Mouse (Mus musculus) limb, embryonic 10.5 days (tissue): ENCODE results near the gene 4930447C04Rik. TPM values are rescaled to one million over a fixed set of nuclear protein-coding genes. Genes with fewer than 3 reads are reported as not detected.

Experiments used
- DNase-seq: peaks from one replicate; pipeline ENCODE4 v3.0.0-alpha.2; 2017; ENCODE audit warnings: low spot score
- H3K27ac ChIP-seq: fragments of 300-500 bp; sonication (generic); 2 replicates; pipeline ENCODE4 v1.5.1; 2016; ENCODE audit warnings: mild to moderate bottlenecking
- H3K27me3 ChIP-seq: fragments of 300-500 bp; sonication (generic); 2 replicates; pipeline ENCODE4 v1.6.1; 2016; ENCODE audit warnings: low read depth, mild to moderate bottlenecking; ENCODE audit not compliant: poor library complexity, severe bottlenecking
- H3K36me3 ChIP-seq: fragments of 300-500 bp; sonication (generic); 2 replicates; pipeline ENCODE4 v1.6.1; 2016; ENCODE audit warnings: mild to moderate bottlenecking, moderate library complexity
- H3K4me1 ChIP-seq: fragments of 300-500 bp; sonication (generic); 2 replicates; pipeline ENCODE4 v1.6.1; 2016
- H3K4me3 ChIP-seq: fragments of 300-500 bp; sonication (generic); 2 replicates; pipeline ENCODE4 v1.5.1; 2016; ENCODE audit warnings: mild to moderate bottlenecking, moderate library complexity
- H3K9me3 ChIP-seq: fragments of 300-500 bp; sonication (generic); replicated peaks from 2 replicates; pipeline ENCODE4 v1.6.1; 2016; ENCODE audit warnings: mild to moderate bottlenecking
- WGBS: fragments of 180-500 bp; shearing (Covaris S2); methylation state at CpG from one replicate; pipeline ENCODE4 v1.1.7; 2016; 5-methylcytosine and 5-hydroxymethylcytosine counted together
- polyA plus RNA-seq: library from polyadenylated mRNA; unstranded; fragments of >200 nt; fragmentation: Nextera tagmentation; extraction: Ambion mirVana; gene quantifications from 2 replicates; pipeline ENCODE4 v1.2.1, GENCODE M21; 2016

The 4930447C04Rik gene
- 2.2 and 4.0 TPM in 2 replicates for polyA plus RNA-seq

DNA sequence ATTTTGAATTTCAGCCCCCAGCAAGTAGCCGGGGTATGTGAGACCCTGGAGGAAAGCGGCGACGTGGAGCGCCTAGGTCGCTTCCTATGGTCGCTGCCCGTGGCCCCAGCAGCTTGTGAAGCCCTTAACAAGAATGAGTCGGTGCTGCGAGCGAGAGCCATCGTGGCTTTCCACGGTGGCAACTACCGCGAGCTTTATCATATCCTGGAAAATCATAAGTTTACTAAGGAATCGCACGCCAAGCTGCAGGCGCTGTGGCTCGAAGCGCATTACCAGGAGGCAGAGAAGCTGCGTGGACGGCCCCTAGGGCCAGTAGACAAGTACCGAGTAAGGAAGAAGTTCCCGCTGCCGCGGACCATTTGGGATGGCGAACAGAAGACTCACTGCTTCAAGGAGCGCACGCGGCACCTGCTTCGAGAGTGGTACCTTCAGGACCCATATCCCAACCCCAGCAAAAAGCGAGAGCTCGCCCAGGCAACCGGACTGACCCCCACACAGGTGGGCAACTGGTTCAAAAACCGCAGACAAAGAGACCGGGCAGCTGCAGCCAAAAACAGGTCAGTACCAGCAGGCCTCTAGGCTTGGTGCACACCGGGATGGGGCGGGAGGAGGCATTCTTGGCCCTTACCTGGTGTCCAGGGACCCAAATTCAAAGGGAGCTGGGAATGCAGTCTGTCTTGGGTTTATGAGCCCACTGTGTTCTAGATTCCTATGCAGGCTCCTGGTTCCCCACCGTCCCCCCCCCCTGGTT, at the start of gene 4930447C04Rik:
Gene 4930447C04Rik (minus strand): TSS at position 704 of the 751 bp plus-strand sequence.
- no peaks in the 10 kb centered on the region for H3K36me3 ChIP-seq
- H3K4me1 ChIP-seq = peaks cover 20% of the 10 kb centered on the region
- H3K27ac ChIP-seq = no peak within 1 kb of the TSS
- peaks cover 98% of the 10 kb centered on the region for H3K27me3 ChIP-seq
- DNase-seq = peak; percentile 59
- peak within 1 kb of the TSS; percentile 40 for H3K4me3 ChIP-seq
- under 1% methylated on average over 39 of the region's 39 CpGs for WGBS
- H3K9me3 ChIP-seq = no peaks in the 10 kb centered on the region

DNA sequence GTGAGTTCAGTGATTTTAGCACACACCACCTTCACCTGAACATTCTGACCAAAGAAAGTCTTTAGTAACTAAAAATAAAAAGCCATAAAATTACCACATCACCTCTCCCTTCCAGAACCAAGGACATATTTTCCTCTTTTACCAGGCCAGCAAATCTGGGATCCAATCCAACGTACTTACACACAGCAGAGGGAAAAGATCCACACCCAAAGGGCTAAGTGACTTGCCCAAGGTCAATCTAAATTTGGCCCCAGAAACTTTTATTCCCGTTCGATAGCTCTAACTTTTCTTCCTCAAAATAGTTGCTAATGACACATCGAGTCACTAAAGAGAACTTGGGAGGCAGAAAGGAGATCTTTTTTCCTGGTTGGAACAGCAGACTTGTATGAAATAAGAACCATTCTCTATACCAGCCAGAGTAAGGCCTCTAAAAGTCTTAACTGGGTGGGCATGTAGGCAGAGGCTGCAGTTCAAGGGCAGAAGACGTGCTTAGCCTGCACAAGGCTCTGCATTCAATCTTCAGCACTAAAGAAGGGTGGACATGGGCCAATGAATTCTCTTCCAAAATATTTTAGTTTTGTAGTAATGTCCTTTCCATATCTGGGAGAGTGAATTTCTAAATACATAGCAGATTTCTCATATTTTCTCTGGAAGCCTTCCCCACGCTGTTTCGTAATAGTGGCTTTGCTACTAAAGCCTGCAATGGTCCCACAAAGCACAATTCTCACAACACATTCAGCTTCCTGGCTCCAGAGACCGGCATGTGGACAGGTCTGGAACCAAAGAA, 42.7 kb upstream of the 4930447C04Rik start:
- H3K27ac ChIP-seq = no peak overlapping the region
- 91% methylated on average over 8 of the region's 8 CpGs for WGBS

DNA sequence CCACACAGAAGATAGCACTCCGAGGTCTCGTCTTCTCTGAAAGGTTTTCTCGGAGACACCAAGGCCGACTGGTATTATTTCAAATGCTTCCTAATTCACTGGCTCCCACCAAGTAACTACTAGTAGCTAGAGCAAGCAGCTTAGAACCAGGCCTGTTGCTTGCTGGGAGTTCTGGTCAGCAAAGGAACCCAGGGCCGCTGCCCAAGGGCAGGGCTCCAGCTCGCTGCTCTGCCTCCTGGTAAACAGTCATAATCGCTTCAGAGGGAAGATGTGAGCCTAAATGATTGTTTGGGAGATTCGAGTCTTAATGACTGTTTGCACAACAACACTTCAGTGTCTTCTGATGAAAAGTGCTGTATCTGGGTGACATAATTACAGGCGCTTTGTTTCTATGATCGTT, 42.0 kb upstream of the 4930447C04Rik start:
- H3K36me3 ChIP-seq = no peaks in the 10 kb centered on the region
- no peaks in the 10 kb centered on the region for H3K9me3 ChIP-seq
- DNase-seq = no peak
- H3K27me3 ChIP-seq = peaks cover 14% of the 10 kb centered on the region; the same call in 1 of the 2 replicates
- no peak overlapping the region for H3K27ac ChIP-seq
- no peak overlapping the region for H3K4me3 ChIP-seq
- peaks cover 3% of the 10 kb centered on the region; the same call in 1 of the 2 replicates for H3K4me1 ChIP-seq
- 74% methylated on average over 10 of the region's 10 CpGs for WGBS

More for the DNA sequence above, 42.7 kb upstream of the 4930447C04Rik start:
- DNase-seq = no peak
- Histone ChIP-seq H3K36me3 (no peaks in the 10 kb centered on the region), H3K27me3 (peaks cover 14% of the 10 kb centered on the region; the same call in 1 of the 2 replicates), H3K9me3 (no peaks in the 10 kb centered on the region), H3K4me1 (no peaks in the 10 kb centered on the region), H3K4me3 (no peak overlapping the region)

DNA sequence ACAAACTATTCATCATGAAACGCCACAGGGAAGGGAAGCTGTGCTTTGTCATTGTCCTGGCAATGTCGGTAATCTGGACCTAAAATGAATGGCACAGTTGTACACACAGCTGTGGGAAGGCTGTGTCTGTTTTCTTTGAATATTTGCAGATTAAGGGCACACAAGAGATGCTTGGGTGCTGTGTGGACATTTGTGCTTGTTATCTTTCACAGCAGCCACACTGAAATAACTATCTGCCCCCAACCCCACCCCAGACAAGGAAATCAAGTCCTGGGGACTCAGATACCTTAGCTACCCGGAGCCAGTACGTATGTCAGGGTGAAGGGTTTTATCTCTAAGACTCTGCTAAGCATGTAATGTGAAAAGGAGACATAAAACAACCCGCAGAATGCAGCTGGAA, 38.7 kb upstream of the 4930447C04Rik start:
- 81% methylated on average over 5 of the region's 5 CpGs for WGBS
- no peak overlapping the region for H3K27ac ChIP-seq
- no peak overlapping the region for H3K4me3 ChIP-seq
- no peaks in the 10 kb centered on the region for H3K36me3 ChIP-seq
- peaks cover 18% of the 10 kb centered on the region for H3K4me1 ChIP-seq
- peaks cover 20% of the 10 kb centered on the region; the same call in 1 of the 2 replicates for H3K27me3 ChIP-seq
- no peaks in the 10 kb centered on the region for H3K9me3 ChIP-seq
- no peak for DNase-seq

DNA sequence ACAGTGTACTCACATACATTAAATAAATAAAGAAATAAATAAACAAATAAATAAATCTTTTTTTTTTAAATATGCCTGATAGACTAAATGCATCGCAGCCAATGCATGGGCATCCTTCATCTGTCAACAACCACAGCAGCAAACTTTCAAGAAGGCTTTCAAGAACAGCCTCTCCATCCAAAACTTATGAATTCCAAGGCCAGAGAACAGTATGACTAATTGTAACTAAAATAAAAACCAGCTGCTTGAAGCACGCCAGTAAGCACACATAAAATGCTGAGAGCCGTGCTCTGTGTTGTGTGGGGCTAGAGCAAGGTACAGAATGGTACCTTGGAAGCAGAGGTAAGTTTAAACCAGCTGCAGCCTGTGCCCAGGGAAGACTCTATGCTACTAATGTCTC, 37.3 kb upstream of the 4930447C04Rik start:
- 71% methylated on average over 3 of the region's 3 CpGs for WGBS
- DNase-seq = no peak

DNA sequence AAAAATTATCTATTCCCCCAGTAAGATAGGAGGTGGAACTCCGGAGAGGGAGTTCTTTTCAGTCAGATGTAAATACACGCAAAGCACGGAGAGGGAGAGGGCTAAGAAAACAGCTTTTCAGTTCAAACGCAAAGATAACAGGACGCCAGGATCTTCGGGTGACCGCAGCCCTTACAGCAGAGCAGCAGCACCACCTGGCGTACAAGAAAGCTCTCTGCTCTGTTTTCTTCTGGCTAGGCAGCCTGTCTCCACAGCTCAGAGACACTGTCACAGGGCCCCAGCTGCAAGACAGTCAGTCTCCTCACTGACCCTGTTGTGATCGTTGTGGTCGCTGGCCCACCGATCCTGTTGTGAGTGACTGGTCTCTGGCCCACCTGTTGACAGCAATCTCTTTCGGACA, 36.1 kb upstream of the 4930447C04Rik start:
- H3K4me1 ChIP-seq = peaks cover 21% of the 10 kb centered on the region
- H3K27ac ChIP-seq = no peak overlapping the region; the same call in 1 of the 2 replicates
- DNase-seq = peak; percentile 83
- H3K27me3 ChIP-seq = peaks cover 30% of the 10 kb centered on the region; the same call in 1 of the 2 replicates
- no peaks in the 10 kb centered on the region for H3K9me3 ChIP-seq
- peak overlapping the region; percentile 37 for H3K4me3 ChIP-seq
- 2% methylated on average over 12 of the region's 12 CpGs for WGBS
- no peaks in the 10 kb centered on the region for H3K36me3 ChIP-seq

More for the DNA sequence above, 37.3 kb upstream of the 4930447C04Rik start:
- Histone ChIP-seq H3K4me3 (no peak overlapping the region), H3K27me3 (peaks cover 31% of the 10 kb centered on the region; the same call in 1 of the 2 replicates), H3K27ac (no peak overlapping the region), H3K9me3 (no peaks in the 10 kb centered on the region), H3K36me3 (no peaks in the 10 kb centered on the region), H3K4me1 (peaks cover 21% of the 10 kb centered on the region)

DNA sequence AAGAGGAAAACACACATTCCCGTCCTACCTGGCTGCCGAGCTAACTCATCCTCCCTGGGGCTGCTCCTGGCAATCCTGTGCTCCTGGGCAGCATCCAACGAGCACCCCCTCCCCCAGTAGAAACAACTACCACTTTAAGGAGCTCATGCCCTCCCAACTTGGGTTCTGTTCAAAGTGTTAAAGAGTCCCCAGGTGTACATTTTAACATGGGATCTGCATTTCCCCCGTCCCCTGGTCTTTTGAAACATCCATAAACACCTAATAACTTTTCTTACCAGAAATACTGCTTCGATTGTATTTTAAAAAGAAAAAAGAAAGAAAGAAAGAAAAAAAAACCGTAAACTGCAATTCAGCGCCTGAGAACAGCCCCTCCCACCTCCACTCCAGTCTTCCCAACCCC, 35.6 kb upstream of the 4930447C04Rik start:
- DNase-seq = no peak
- no peaks in the 10 kb centered on the region for H3K36me3 ChIP-seq
- H3K4me3 ChIP-seq = peak overlapping the region; percentile 37
- H3K4me1 ChIP-seq = peaks cover 21% of the 10 kb centered on the region
- H3K27ac ChIP-seq = peak overlapping the region; percentile 4; the same call in 1 of the 2 replicates
- H3K9me3 ChIP-seq = no peaks in the 10 kb centered on the region
- 6% methylated on average over 7 of the region's 7 CpGs for WGBS
- H3K27me3 ChIP-seq = peaks cover 30% of the 10 kb centered on the region; the same call in 1 of the 2 replicates

DNA sequence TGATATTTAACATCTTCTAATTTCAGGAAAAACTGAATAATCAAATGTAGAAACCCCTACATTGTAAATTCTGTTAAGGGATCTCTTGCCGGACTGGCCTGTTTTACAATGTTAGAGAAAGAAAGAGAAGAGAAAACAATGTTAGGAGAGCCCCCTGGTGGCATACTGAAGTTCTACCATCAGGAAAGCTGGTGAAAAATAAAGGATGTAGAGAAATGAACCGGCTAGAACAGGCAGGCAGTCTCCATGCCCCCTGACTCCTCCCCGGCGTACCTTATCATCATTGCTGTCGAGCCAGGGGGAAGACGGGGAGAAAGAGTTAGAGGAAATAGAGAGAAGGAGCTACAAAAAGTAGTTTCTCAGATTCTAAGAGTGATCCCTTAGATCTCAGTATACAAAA, 32.6 kb upstream of the 4930447C04Rik start:
- peaks cover 32% of the 10 kb centered on the region; the same call in 1 of the 2 replicates for H3K27me3 ChIP-seq
- DNase-seq = peak; percentile 52
- H3K4me3 ChIP-seq = no peak overlapping the region
- no peaks in the 10 kb centered on the region for H3K36me3 ChIP-seq
- WGBS = 4% methylated on average over 6 of the region's 6 CpGs
- H3K9me3 ChIP-seq = no peaks in the 10 kb centered on the region
- no peak overlapping the region for H3K27ac ChIP-seq
- H3K4me1 ChIP-seq = peaks cover 21% of the 10 kb centered on the region

DNA sequence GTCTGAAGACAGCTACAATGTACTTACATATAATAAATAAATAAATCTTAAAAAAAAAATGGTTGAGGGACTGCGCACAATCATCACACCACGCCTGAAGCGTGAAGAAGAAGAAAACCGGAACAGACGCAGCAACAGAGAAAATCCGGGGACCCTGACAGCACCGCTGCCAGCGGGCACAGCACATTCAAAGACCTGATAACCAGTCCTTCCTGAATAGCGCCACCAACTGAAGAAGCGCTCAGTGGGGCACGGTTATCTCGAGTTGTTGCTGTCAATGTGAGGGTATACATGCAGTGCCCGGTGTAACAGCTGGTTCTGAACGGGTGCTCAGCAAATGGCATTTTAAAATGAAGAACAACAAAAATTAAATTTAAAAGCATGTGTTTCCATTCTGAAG, 30.0 kb upstream of the 4930447C04Rik start:
- peaks cover 3% of the 10 kb centered on the region; the same call in 1 of the 2 replicates for H3K4me1 ChIP-seq
- no peak for DNase-seq

DNA sequence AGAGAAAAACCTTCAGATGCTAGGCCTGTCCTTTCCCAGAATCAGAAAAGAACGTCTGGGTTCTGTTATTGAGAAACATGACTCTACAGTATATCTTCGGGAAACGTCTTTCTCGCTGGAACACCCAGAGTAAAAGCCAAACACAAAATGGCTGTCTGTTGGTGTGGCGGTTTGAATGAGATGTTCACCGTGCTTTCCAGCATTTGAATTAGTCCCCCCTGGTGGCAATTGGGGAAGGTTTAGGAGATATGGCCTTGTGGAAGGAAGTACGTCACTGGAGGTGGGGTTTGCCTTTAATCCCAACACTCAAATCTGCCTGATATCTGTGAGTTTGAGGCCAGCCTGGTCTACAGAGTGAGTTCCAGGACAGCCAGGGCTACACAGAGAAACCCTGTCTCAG, 27.0 kb upstream of the 4930447C04Rik start:
- 87% methylated on average over 7 of the region's 7 CpGs for WGBS
- Histone ChIP-seq H3K4me1 (no peaks in the 10 kb centered on the region), H3K27me3 (peaks cover 15% of the 10 kb centered on the region; the same call in 1 of the 2 replicates), H3K36me3 (no peaks in the 10 kb centered on the region), H3K4me3 (no peak overlapping the region), H3K27ac (no peak overlapping the region), H3K9me3 (no peaks in the 10 kb centered on the region)
- no peak for DNase-seq

More for the DNA sequence above, 30.0 kb upstream of the 4930447C04Rik start:
- H3K9me3 ChIP-seq = no peaks in the 10 kb centered on the region
- no peak overlapping the region for H3K4me3 ChIP-seq
- H3K27me3 ChIP-seq = peaks cover 32% of the 10 kb centered on the region; the same call in 1 of the 2 replicates
- H3K27ac ChIP-seq = no peak overlapping the region
- H3K36me3 ChIP-seq = no peaks in the 10 kb centered on the region
- 70% methylated on average over 14 of the region's 14 CpGs for WGBS

DNA sequence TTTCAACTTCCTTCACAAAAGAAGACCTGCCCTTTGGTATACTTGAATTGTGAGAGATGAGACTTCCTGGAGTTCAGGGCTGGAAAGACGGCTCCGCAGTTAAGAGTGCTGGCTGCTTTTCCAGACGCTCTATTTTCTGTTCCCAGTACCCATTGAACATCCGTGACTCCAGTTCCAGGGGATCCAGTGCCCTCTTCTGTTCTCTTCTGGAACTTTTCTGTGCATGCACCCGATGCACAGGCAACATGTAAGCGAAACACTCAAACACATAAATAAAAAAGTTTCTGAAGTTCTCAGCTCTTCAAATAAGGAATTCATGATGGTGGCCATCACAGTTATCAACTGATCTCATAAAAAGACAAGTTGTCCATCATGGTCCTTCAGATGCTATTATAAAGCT, 22.2 kb upstream of the 4930447C04Rik start:
- H3K27me3 ChIP-seq = no peaks in the 10 kb centered on the region
- no peaks in the 10 kb centered on the region for H3K4me1 ChIP-seq
- H3K36me3 ChIP-seq = no peaks in the 10 kb centered on the region
- H3K27ac ChIP-seq = no peak overlapping the region
- no peaks in the 10 kb centered on the region for H3K9me3 ChIP-seq
- 58% methylated on average over 6 of the region's 6 CpGs for WGBS
- H3K4me3 ChIP-seq = no peak overlapping the region
- DNase-seq = no peak

DNA sequence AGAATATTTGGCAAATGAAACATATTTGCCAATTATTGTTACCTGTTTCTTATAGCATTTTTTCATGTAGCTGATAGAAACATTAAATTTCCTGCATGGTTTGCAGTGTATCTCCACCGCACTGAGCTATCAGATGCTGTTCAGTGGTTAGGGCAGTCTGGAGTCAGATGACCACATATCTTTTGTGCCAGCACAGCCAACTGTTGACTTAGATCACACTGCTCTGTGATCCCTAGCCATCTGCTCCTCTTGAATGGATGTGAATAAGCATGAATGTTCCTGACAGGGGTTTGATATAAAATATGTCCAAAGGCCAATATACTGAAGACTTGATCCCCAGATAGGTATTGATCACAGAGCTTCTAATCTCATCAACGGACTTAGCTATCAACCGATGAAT, 17.9 kb upstream of the 4930447C04Rik start:
- Histone ChIP-seq H3K9me3 (no peaks in the 10 kb centered on the region), H3K4me3 (no peak overlapping the region), H3K4me1 (no peaks in the 10 kb centered on the region), H3K27me3 (peaks cover 16% of the 10 kb centered on the region), H3K36me3 (no peaks in the 10 kb centered on the region), H3K27ac (no peak overlapping the region)
- no peak for DNase-seq
- 95% methylated on average over 3 of the region's 3 CpGs for WGBS
